Mouse (Mus musculus): Measurements from ENCODE around the gene Btg2.

Btg2 gene

DNA sequence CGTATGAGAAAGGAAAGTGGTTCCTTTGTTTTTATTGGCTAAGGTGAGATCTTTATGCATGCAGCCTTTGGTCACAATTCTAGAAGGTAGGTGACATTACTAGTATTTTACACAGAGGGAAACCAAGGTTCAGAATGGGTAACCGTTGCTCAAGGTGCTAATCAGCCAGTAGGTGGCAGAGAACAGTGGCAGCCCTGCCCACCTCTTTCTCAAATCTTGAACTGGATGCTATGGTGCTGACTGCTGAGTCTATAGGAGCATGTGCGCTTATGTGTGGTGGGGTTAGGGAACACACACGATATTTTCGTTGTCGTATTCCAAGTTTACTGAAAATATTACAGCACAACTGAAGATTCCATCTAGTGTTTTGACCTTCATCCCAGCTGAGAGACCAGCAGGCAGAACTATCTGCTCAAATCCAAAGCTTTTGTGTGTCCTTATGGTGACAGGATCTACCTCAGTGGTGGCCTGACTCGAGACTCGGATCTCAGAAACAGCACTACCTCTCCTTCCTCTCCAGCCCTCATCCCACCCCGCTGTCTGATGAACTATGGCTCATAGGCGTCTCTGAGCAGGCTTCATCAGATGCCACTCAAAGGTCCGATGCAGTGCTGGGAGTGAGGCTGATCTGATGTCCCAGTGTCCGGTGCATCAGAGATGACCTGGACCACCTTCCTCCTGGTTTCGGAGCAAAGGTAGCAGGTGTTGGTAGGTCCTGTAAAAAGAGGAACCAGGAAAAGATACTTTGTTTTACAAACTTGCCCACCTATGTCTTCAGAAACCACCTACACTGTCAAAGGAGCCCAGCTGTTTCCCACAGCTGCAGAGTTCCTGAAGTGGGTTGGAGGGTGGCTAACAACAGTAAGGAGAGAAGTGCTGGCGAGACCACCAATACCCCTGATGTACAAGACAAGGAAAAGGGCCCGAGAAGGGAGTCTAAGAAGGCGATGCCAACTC lies 18.9 kb downstream of the Btg2 start:
- DNase-seq (ENCODE audit: low spot score in 2 of 2) = no peak

DNA sequence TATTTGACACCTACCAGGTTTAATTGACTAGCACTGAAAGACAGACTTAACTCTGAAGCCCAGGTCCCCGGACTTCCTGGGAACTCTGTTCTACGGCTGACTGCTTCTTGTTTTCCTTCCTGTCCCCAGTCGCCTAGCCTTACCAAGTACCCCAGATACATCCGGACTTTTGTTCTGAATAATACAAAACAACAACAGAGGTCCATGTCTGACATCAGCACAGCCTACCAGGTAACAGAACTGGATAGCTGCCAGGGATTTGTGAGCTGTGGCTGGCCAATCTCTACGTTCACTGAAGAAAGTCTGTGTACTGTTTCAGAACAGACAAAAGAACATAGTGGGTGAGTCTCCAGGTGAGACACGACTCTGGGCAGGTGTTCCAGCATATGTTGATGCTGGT lies 20.1 kb downstream of the Btg2 start:
- DNase-seq (ENCODE audit: low spot score in 2 of 2) = no peak

DNA sequence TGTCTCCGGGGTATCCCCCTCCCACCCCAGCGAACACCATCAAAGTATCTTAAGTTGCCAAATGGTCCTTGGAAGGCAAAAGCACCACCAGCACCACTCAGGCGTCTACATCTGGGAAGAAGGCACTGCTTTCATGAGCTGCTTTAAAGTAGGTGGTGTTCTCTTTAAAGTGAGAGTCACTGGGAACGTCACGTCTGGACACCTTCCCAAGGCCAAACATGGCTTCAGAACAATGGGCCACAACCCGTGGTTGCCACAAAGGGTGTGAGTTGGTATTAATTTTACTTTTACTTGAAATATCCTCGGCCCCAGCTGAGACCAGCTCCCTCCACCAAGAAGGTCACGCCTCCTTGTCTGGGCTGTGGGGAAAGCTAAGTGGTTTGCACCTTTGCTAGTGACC lies 21.2 kb downstream of the Btg2 start:
- DNase-seq (ENCODE audit: low spot score in 2 of 2) = no peak

DNA sequence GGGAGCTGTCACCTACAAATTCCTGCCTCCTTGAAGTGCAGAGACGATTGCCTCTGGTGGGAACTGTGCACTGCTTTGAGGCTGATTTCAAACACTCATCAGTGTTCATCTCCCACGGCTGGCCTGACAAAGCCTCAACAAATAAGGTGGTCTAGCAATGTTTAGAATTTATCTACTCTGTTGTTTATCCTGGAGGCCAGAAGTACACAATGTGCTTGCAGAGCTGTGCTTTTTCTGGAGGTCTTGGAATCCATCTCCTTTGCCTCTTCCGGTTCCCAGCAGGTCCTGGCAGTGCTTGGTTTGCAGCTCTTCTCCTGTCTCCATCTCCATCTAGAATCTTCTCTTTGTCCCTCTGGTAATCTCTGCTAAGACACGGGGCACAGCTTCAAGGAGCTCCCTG lies 22.6 kb downstream of the Btg2 start:
- no peak for DNase-seq (ENCODE audit: low spot score in 2 of 2)

DNA sequence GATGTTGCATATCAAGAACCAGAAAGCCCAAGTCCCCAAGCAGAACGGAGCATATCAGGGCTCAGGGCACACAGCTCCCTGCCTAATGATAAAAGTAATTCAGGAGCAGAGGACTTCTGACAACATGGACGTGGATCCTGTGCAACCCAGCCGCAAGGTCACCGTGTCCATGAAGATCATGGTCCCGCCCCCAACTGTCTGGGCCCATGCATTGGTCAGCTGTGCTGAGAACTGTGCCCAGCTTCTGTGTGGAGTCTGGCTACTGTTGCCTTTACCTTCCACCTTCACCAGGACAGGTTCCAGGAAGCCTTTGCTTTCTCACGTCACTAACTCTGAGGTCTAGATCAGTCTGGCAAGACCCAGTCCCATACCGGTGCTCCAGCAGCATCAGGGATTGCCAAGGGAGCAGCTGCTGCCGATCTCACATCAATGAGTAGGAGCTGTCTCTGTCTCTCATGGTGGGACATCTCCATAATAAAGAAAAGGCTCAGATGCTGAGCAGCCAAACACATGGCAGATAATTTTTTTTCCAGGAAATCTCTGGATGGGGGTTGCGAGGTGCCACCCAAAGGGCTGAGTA lies 23.2 kb downstream of the Btg2 start:
- no peak for DNase-seq (ENCODE audit: low spot score in 2 of 2)

DNA sequence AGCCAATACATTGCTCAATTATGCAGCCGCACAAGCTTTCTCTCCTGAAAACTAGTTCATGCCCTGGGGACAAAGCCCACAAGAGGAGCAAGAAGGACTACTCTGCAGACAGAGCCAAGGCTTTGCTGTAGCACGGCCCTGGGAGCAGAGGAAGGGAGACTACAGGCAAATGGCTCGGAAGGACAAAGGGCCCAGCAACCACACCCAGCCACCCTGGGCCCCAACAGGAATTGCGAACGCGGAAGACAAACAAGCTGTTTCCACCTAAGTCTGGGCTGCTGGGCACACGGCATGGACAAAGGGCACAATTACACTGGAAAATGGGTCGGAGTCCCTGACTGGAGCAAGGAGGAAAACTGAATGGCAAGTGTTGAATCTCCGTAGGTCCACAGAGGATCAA lies 23.9 kb downstream of the Btg2 start:
- DNase-seq (ENCODE audit: low spot score in 2 of 2) = no peak

DNA sequence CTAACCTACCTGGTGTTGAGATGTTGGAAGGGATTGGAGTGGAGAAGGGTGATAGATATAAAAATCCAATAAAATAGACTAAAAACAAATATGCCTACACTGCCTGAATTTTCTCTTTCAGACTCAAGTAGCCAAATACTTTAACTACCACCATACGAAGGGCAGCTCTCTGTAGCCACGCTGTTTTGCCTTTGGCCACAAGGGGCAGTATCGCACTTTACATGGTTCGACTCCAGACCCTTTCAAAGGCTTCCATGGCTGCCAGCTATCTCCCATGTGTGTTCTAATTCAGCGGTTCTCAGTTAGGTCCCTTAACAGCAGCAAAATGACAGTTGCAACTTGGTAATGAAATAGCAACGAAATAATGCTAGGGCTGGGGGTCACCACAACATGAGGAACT lies 25.7 kb downstream of the Btg2 start:
- peak; percentile 82 to 92 for DNase-seq (ENCODE audit: low spot score in 2 of 2)

DNA sequence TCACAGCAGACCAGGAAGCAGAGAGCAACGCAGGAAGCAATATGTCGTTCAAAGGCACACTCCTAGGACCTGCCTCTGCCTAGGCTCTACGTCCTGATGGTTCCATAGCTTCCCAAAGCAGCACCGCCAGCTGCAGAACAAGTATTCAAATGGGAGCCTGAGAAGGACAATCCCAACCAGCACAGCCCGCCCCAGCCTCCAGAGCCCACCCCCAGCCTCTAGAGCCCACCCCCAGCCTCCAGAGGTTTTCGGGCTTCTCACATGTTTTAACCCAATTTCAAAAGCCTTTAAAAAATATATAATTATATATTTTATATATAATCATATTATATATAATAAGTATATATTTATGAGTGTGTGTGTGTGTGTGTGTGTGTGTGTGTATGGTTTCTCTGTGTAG lies 29.4 kb downstream of the Btg2 start:
- no peak for DNase-seq (ENCODE audit: low spot score in 2 of 2)

DNA sequence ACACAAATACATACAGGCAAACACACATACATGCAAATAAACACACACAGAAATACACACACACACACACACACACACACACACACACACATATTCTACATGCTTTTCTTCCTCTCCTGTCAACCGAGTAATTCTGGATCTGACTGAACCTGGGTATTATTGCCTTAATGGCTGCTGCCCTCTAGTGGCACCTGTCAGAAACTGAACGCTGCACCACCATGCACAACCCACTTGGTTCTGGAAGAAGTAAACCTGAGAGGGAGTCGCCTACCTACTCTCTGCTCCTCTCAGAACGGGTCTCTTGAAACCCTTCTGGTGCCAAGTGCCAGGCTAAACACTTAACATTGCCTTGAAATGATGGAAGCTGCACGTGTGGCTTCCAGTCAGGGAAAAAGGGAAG lies 30.2 kb downstream of the Btg2 start:
- DNase-seq (ENCODE audit: low spot score in 2 of 2) = peak; percentile 71 to 85

DNA sequence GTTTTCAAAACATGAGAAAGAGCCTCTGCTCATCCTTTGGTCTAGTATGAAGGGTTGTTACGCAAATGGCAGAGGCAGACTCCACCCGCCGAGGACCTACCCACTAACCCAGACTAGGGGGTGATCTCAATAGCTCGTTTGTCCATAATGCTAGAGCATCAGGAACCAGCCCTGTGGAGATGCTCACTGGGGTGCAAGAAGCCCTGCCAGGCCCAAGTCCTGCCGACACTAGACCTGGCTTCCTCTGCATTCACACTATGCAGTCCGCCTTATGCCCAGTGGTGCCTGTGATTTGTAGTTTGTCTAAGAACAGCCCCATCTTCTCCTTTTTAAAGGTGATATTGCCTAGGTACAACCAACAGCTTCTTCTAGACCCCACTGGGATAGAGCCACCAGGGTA lies 31.5 kb downstream of the Btg2 start:
- DNase-seq (ENCODE audit: low spot score in 2 of 2) = no peak

DNA sequence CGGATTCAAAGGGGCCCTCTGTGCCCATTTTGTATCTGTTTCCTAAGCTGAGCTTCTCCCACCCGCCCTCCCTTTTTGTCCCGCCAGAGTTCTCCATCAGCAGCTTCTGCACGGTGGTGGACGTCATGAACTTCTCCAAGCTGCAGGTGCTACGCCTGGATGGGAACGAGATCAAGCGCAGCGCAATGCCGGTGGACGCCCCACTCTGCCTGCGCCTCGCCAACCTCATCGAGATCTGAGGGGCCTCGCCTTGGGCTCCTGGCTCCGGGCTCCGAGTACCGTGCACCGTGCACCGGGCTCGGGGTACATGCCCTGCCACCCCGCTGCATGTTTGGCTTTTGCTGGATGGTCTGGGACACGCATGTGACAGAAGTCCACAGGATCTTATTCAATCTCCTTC lies 32.5 kb downstream of the Btg2 start:
- DNase-seq (ENCODE audit: low spot score in 2 of 2) = no peak

DNA sequence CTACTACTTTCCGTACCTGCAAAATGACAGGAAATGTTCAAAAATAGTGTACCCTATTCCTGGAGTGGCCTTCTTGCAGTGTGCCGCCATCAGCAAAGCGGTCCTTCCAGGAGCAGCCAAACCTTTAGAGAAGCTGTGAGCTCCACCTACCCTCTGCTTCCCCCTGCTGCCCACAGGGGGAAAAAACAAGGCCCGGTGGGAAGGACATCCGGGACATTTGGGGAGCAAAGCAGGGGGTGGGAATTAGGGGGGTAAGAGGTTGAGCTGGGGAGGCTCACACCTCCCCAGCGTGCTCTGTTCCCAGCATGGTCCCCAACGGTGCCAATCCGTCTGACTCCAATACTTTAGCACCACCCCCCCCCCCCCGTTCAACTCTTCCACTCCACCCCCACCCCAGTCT lies 32.9 kb downstream of the Btg2 start:
- peak; percentile 66 to 85 for DNase-seq (ENCODE audit: low spot score in 2 of 2)

DNA sequence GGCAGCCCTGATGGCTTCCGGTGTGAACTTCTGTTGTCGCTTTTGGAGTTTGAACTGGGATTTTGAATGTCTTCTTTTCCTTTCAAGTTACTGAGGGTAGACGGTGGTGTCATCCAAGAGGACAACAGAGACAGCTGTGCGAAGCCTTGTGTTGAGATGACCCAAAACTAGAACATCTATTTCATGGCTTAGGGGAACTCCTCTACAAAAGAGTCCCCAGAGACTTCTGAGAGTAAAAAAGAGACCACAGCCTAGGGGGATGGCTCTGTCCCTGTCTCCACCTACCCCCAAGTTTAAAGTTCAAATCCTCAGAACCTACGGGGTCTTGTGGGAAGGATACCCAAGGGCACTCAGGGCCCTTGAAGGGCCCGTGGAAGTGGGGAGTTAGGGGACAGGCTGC lies 34.1 kb downstream of the Btg2 start:
- DNase-seq (ENCODE audit: low spot score in 2 of 2) = no peak

DNA sequence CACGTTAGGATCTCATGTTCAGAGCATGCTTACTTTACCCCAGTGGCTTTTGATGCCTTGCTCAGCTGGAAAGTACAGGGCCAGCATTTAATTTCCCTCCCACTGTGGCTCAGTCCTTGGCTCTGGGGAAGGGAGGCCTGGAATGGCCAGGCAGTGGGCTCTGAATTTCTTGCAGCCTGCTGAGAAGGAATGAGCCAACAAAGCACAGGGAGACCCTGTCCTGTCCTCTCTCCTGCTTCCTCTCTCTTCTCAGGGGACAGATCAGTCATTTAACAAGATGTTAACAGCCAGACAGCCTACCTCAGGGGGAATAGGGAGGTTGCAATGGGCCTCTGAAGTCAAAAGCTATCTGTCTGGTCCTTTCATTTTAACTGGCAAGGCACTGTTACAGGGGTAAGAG lies 36.6 kb downstream of the Btg2 start:
- no peak for DNase-seq (ENCODE audit: low spot score in 2 of 2)

DNA sequence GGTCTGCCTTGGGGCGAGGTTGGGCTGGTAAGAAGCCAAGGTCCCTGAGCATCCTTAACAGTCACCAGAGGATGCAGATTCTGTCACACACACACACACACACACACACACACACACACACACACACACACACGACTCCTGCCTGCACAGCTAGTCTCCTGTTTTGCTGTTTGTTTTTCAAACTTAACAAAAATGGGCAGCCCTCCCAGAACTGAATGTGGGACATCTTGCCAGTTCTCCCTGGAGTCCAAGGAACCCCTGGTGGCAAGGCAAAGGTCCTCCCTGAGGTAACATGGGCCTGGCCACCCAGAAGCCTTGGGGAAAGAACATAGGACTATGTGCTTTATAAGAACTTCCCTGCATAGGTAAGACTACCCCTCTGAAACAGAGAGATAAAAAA lies 37.0 kb downstream of the Btg2 start:
- DNase-seq (ENCODE audit: low spot score in 2 of 2) = no peak

DNA sequence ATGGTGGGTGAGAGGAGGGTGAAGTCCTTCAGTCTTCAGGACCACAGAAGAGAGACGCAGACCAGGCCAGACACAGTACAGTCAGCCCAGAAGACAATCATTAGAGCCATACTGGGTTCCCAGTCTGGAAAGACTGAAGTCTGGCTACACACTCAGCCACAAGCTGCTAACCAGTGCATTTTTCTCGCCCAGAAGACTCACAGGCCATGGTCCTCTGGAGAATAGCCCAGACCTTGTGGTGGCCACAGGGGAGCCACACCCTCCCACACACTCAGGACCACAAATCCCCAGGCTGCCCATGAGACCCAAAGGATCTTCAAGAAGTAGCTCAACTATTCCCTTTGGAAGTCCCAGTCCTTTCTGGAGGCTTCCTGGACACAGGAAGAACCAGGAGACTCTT lies 39.6 kb downstream of the Btg2 start:
- no peak for DNase-seq (ENCODE audit: low spot score in 2 of 2)

DNA sequence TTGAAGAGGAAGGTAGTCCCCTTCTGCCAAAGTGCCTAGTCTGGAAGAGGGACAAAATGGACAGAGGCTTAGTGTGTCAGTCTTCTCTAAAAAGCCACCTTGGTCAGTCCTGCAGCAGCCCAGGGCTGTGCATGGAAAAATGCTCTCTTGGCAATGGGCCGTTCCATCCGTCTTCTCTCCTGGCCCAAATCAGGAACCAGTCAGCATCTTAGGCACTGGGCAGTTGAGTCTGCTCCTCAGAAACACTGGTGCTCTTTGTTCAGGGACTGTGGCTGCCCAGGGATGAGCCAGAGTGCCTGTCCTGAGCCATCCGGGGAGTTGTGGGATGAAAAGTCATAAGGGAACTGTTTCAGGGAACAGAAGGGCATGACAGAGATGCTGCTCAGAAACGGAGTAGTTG lies 40.6 kb downstream of the Btg2 start:
- DNase-seq (ENCODE audit: low spot score in 2 of 2) = no peak

DNA sequence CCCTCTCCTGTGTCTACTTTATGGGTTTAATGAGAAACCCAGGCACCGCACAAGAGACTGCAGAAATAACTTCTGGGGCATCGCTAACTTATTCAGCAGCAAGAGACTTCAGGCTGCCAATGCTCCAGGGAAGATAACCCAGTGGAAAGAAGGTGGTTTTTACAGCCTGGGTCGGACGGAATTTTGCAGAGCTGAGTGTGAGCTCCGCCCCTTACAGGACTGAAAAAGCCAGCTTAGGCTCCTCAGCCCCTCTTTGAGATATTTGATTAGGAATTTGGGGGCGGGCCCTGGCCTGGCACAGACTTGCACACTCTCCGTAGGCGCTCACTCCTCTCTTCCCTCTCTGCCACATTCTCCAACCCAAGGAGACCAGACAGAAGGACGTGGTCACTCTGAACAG lies 41.7 kb downstream of the Btg2 start, which contains the start of gene Fmod:
TSS of gene Fmod (plus strand) at position 83 of the 400 bp plus-strand sequence.
- DNase-seq (ENCODE audit: low spot score in 2 of 2) = no peak

DNA sequence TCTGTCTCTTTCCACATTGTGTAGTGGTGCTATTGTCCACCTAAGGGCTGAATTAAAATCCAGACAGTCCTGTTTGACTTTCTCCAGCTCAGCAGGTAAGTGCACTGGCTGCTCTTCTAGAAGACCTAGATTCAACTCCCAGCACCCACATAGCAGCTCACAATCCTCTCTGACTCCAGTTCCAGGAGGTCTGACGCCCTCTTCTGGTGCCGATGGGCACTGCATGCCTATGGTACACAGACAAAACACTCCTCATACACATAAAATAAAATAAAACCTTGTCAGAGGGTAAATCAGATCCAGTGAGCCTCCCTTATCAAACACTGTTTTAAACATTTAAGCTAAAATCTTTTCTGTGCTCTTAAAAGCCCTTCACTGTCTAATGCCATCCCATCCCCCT lies 42.4 kb downstream of the Btg2 start:
- no peak for DNase-seq (ENCODE audit: low spot score in 2 of 2)

DNA sequence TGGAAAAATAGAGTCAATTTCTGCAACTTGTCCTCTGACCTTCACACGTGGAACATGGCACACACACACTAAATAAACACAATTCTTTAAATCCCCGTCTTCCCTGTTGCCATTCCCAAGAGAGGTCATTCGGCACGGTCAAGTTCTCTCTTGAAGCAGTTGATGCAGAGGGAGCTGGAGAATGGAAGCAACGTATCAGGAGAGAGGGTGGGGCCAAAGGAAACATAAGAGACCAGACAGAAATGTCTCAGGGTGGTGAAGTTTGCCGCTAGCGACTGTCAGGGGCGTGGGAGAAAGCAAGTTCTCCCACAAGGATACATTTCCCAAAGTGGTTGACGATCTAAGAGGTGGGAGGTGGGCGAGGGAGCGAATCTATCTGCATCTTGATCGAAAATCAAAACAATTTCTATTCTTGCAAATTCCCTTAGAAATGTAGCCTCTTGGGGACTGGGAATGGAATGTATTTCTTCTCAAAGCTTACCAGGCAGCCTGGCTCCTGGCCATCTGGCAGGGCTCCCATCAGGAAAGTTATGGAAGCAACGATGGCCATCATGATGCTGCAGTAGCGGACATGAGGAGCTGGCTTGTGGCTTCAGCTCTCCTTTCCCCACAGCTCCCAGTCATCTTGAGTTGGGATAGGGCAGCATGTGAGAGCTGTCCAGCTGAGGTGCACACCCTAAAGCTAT lies 50.6 kb downstream of the Btg2 start:
- peak; percentile 52 to 66 for DNase-seq (ENCODE audit: low spot score in 2 of 2)

DNA sequence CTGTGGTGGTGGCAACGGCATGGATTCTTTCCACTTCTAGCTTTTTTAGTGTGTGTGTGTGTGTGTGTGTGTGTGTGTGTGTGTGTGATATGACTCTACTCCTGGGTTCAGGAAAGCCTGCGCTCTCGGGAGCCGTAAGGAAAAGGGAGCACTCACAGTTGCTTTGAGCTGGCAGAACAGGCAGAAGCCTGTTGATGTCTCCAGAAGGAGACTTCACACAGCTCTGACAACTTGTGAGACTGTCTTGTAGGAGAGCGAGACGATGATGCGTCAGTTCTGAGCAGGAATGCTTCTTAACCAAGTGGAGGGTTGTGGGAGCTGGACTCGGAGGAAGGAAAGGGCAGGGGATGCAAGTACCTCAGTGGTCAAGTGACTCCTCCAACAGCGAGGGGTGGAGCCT lies 52.2 kb downstream of the Btg2 start:
- no peak for DNase-seq (ENCODE audit: low spot score in 2 of 2)

DNA sequence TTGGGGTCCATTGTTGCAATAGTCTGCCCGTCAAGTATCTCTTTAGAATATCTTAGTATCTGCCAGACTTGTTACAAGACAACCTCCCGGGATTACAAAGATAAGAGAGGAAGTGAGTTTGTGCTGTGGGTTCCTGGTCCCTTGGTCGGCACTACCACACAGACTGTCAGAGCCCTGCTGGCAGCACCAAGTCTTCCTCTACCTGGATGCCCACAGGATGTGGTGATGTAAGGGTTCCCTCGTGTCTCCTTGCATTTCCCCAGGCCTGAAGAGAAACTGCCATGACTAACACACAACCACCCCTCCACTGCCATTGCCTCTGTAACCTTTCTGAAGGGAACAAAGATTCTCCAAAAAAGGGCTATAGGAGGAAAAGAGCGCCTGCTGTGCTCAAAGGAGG lies 52.9 kb downstream of the Btg2 start:
- no peak for DNase-seq (ENCODE audit: low spot score in 2 of 2)

Measured in frontal cortex, postnatal 36 days (tissue).